Mouse (Mus musculus): ENCODE measurements at regions not wholly inside any gene's neighbourhood (a gene's known extent, or its start where the extent isn't known, plus 50 kb on each side); places are given as distances from the start of the nearest gene placed in this dataset.

GRCm38 (mm10) chr2:72779268-72780163 lies 200.7 kb downstream of the Sp3 start:
- Histone ChIP-seq H3K79me2 (replicated peaks; ENCODE audit: control insufficient read depth, extremely low read depth, insufficient read depth, poor library complexity, severe bottlenecking) (no peaks in the 10 kb centered on the region), H3K36me3 (replicated peaks in 1 of 2; ENCODE audit: control insufficient read depth in 1 of 2, insufficient read depth in 1 of 2, low read length in 1 of 2) (no peaks in the 10 kb centered on the region), H3K27ac (ENCODE audit: insufficient read depth, low read depth) (peak overlapping the region; percentile 100), H3K4me2 (ENCODE audit: insufficient read depth, low read depth, poor library complexity, severe bottlenecking) (peak overlapping the region; percentile 83), H3K4me3 (replicated peaks in 1 of 3; ENCODE audit: low read depth in 2 of 3, low read length in 2 of 3, poor library complexity in 1 of 3) (peak overlapping the region in 1 of 3 experiments; percentile 51), H3K27me3 (replicated peaks) (no peaks in the 10 kb centered on the region), H3K9ac (ENCODE audit: insufficient read depth, low read depth) (peak overlapping the region; percentile 67), H3K4me1 (ENCODE audit: control insufficient read depth in 1 of 2, insufficient read depth in 2 of 2) (peaks cover 20 to 45% of the 10 kb centered on the region in 2 experiments; a peak in 3 of 4 replicates), H3K9me3 (replicated peaks; ENCODE audit: low read length) (no peaks in the 10 kb centered on the region)
- peak; percentile 84 for DNase-seq (ENCODE audit: extremely low read depth)
- in situ Hi-C loops (cut with MboI; ENCODE audit: low pct_ligation_motif_present, low pct_unique_long_range_greater_than_20kb, low sequenced_read_pairs) = no loop called here
- dilution Hi-C loops (cut with MboI; ENCODE audit: extremely low pct_ligation_motif_present, extremely low pct_unique_long_range_greater_than_20kb, low sequenced_read_pairs) = no loop called here
- TF ChIP-seq GABPA (IDR thresholded peaks at IDR 0.05; ENCODE audit: insufficient replicate concordance, low read depth, low read length) (no peak), RCOR1 (conservative IDR thresholded peaks at IDR 0.05; ENCODE audit: low read depth, low read length) (peak; percentile 74), NRF1 (IDR thresholded peaks at IDR 0.05; ENCODE audit: low read depth, low read length) (no peak), POLR2AphosphoS2 (IDR thresholded peaks at IDR 0.05; ENCODE audit: low read depth, low read length) (no peak), RAD21 (IDR thresholded peaks at IDR 0.05; ENCODE audit: low read depth, low read length) (no peak), ETS1 (conservative IDR thresholded peaks at IDR 0.05; ENCODE audit: low read depth, low read length) (peak; percentile 78), IRF4 (IDR thresholded peaks at IDR 0.05; ENCODE audit: low read depth, low read length) (0 out of 2 replicates have a peak, but pooled peaks have one; percentile 17), POLR2A (IDR thresholded peaks at IDR 0.05; ENCODE audit: low read depth, low read length) (peak; percentile 51; the same call in 1 of the 2 replicates), USF1 (IDR thresholded peaks at IDR 0.05; ENCODE audit: low read depth, low read length) (peak; percentile 95), ZNF384 (IDR thresholded peaks at IDR 0.05; ENCODE audit: low read depth, low read length) (peak; percentile 13; the same call in 1 of the 2 replicates), MXI1 (IDR thresholded peaks at IDR 0.05; ENCODE audit: low read depth, low read length) (peak; percentile 50; the same call in 1 of the 2 replicates), ZMIZ1 (IDR thresholded peaks at IDR 0.05; ENCODE audit: low read depth, low read length) (no peak), PAX5 (IDR thresholded peaks at IDR 0.05; ENCODE audit: low read length) (no peak), EP300 (IDR thresholded peaks at IDR 0.05; ENCODE audit: low read length) (peak; percentile 57), CHD1 (IDR thresholded peaks at IDR 0.05; ENCODE audit: low read depth, low read length) (peak; percentile 95), SMC3 (IDR thresholded peaks at IDR 0.05; ENCODE audit: low read depth, low read length) (no peak), E2F4 (IDR thresholded peaks at IDR 0.05; ENCODE audit: insufficient replicate concordance, low read depth, low read length) (no peak), MEF2A (IDR thresholded peaks at IDR 0.05; ENCODE audit: borderline replicate concordance, low read depth, low read length) (peak; percentile 70; the same call in 1 of the 2 replicates), ZKSCAN1 (IDR thresholded peaks at IDR 0.05; ENCODE audit: borderline replicate concordance, low read depth, low read length) (no peak; the same call in 1 of the 2 replicates), MAFK (IDR thresholded peaks at IDR 0.05; ENCODE audit: insufficient replicate concordance, low read length) (peak; percentile 53; the same call in 1 of the 2 replicates), NELFE (IDR thresholded peaks at IDR 0.05; ENCODE audit: low read depth, low read length) (0 out of 2 replicates have a peak, but pooled peaks have one; percentile 3), MYC (IDR thresholded peaks at IDR 0.05; ENCODE audit: low read depth, low read length) (peak; percentile 92), BHLHE40 (IDR thresholded peaks at IDR 0.05; ENCODE audit: low read depth, low read length) (peak; percentile 91), MAZ (IDR thresholded peaks at IDR 0.05; ENCODE audit: low read depth, low read length) (peak; percentile 39; the same call in 1 of the 2 replicates), CHD2 (IDR thresholded peaks at IDR 0.05; ENCODE audit: low read length) (no peak), ZC3H11A (IDR thresholded peaks at IDR 0.05; ENCODE audit: low read depth, low read length) (no peak), JUND (conservative IDR thresholded peaks at IDR 0.05; ENCODE audit: low read depth, low read length) (peak; percentile 41; the same call in 1 of the 2 replicates), TBP (conservative IDR thresholded peaks at IDR 0.05; ENCODE audit: low read depth, low read length) (0 out of 2 replicates have a peak, but pooled peaks have one; percentile 25), CTCF (conservative IDR thresholded peaks at IDR 0.05 in 1 of 2, IDR thresholded peaks at IDR 0.05 in 1 of 2; ENCODE audit: low read depth in 2 of 2, low read length in 2 of 2) (no peak), TCF12 (IDR thresholded peaks at IDR 0.05; ENCODE audit: low read depth, low read length) (peak; percentile 92), UBTF (IDR thresholded peaks at IDR 0.05; ENCODE audit: low read depth, low read length) (no peak), HCFC1 (IDR thresholded peaks at IDR 0.05; ENCODE audit: low read depth, low read length) (no peak; the same call in none of the 2 replicates), JUN (IDR thresholded peaks at IDR 0.05; ENCODE audit: insufficient read depth, low read depth, low read length) (0 out of 2 replicates have a peak, but pooled peaks have one; percentile 16), SIN3A (IDR thresholded peaks at IDR 0.05; ENCODE audit: low read length) (peak; percentile 91), USF2 (conservative IDR thresholded peaks at IDR 0.05; ENCODE audit: low read depth, low read length) (peak; percentile 98), ELF1 (IDR thresholded peaks at IDR 0.05; ENCODE audit: low read depth, low read length) (no peak), MAX (IDR thresholded peaks at IDR 0.05; ENCODE audit: low read length) (peak; percentile 96)
